Comparison of ENCODE assay signal across 35 mouse cellular contexts in the genomic region with DNA sequence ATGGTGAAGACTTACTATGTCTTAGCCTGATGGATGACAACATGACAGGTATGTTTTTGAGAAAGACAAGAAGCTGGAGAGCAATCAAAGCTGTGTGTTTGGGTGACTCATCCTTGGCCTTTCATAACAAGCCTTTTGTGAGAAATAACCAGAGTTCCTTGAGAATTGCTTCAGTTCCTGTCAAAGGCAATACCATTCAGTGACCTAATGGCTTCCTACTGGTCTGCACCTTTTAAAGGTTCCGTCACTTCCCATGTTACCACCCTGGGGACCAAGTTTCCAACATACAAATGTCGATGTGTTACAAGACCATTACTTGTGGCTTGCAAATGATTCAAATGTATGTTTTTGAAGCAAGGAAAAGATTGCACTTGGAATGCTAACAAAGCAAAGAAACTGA. TPM values are rescaled to one million over a fixed set of nuclear protein-coding genes. Genes with fewer than 3 reads are reported as not detected.
A peak's percentile ranks its signal among the peaks of the same experiment; 100 is the strongest.
DNase-seq lines count a peak whose midpoint lies in the region; ATAC-seq and TF ChIP-seq lines count a peak whose summit lies in the region.
"Had no signal": no experiment of that assay in that cellular context is flagged by ENCODE, and none has a peak within 500 bp of the region (broad histone marks: within the 10 kb centered on the region; RNA-seq: fewer than 3 reads in every experiment).

No protein-coding gene starts in this region.

- no peak overlapping the region for H3K27ac ChIP-seq in lung, postnatal 0 days (ENCODE audit: low read length)
- H3K27ac ChIP-seq in forebrain, embryonic 12.5 days: no peak overlapping the region
- H3K27ac ChIP-seq: embryonic facial prominence, embryonic 13.5 days; forebrain, embryonic 10.5 days; gastrocnemius, adult 2 months; heart, adult 2 months; heart, embryonic 13.5 days; hindbrain, embryonic 12.5 days; left cerebral cortex, adult 2 months; limb, embryonic 15.5 days; liver, embryonic 13.5 days; midbrain, embryonic 15.5 days; neural tube, embryonic 15.5 days had no signal

- 75% methylated on average over 2 of the region's 2 CpGs for WGBS in lung, postnatal 0 days
- 92% methylated on average over 2 of the region's 2 CpGs for WGBS in forebrain, embryonic 12.5 days

- H3K4me2 ChIP-seq in lung, postnatal 0 days (replicated peaks; ENCODE audit: low read depth, low read length): no peak overlapping the region
- H3K4me2 ChIP-seq in forebrain, embryonic 12.5 days: no peak overlapping the region
- H3K4me2 ChIP-seq: limb, embryonic 15.5 days; liver, embryonic 13.5 days had no signal

- ATAC-seq in lung, postnatal 0 days: no peak
- ATAC-seq in megakaryocyte progenitor cell, adult 5-6 weeks (replicated peaks; ENCODE audit: poor library complexity): peak; percentile 27
- no peak for ATAC-seq in forebrain, embryonic 12.5 days (ENCODE audit: low FRiP score)
- ATAC-seq: activated CD4-positive, CD25-positive, alpha-beta regulatory T cell, adult 4 months; forebrain, embryonic 16.5 days; inflammation-experienced regulatory T-cells, adult 6 months; midbrain, embryonic 15.5 days had no signal

- no peak for TF ChIP-seq EP300 in lung, postnatal 0 days (IDR thresholded peaks at IDR 0.05)

- TF ChIP-seq CTCF in lung, postnatal 0 days (IDR thresholded peaks at IDR 0.05): no peak

- DNase-seq in adrenal gland, adult 2 months: peak; percentile 7
- no peak for DNase-seq in adrenal gland, postnatal 25 days
- DNase-seq in lung, postnatal 0 days (ENCODE audit: low spot score): peak; percentile 24
- DNase-seq in lung, postnatal 4 days: no peak
- DNase-seq in NIH3T3 (ENCODE audit: low read depth): peak; percentile 2
- no peak for DNase-seq in urinary bladder, adult 18-20 months (ENCODE audit: low spot score in 2 of 2)
- DNase-seq: adrenal gland, adult 8-10 months; cerebellum, adult 11 months; cerebellum, adult 9-10 months; gastrocnemius, adult 2 months; gastrocnemius, postnatal 36 days; heart, adult 2 months; heart, postnatal 14 days; kidney, adult 11 months; kidney, postnatal 14 days; liver, embryonic 13.5 days; lung, adult 18-20 months; retina, postnatal 1 day; right cerebral cortex, postnatal 14 days; thymus, postnatal 14 days had no signal

- H3K27me3 ChIP-seq in lung, postnatal 0 days (replicated peaks; ENCODE audit: insufficient read depth, low read length): no peaks in the 10 kb centered on the region
- H3K27me3 ChIP-seq in forebrain, embryonic 12.5 days: no peaks in the 10 kb centered on the region
- H3K27me3 ChIP-seq: embryonic facial prominence, embryonic 13.5 days; heart, embryonic 13.5 days; hindbrain, embryonic 12.5 days; limb, embryonic 15.5 days; liver, embryonic 13.5 days; midbrain, embryonic 15.5 days; neural tube, embryonic 15.5 days had no signal

- H3K9ac ChIP-seq in lung, postnatal 0 days (replicated peaks; ENCODE audit: low read depth): no peak overlapping the region
- no peak overlapping the region for H3K9ac ChIP-seq in forebrain, embryonic 12.5 days
- H3K9ac ChIP-seq: embryonic facial prominence, embryonic 13.5 days; heart, embryonic 13.5 days; hindbrain, embryonic 12.5 days; limb, embryonic 15.5 days; liver, embryonic 13.5 days; midbrain, embryonic 15.5 days; neural tube, embryonic 15.5 days had no signal

- H3K36me3 ChIP-seq in lung, postnatal 0 days (ENCODE audit: insufficient read depth, low read length): no peaks in the 10 kb centered on the region
- peaks cover 8% of the 10 kb centered on the region for H3K36me3 ChIP-seq in forebrain, embryonic 12.5 days (replicated peaks)
- H3K36me3 ChIP-seq: embryonic facial prominence, embryonic 13.5 days; hindbrain, embryonic 12.5 days; midbrain, embryonic 15.5 days; neural tube, embryonic 15.5 days had no signal

- H3K4me1 ChIP-seq in lung, postnatal 0 days (ENCODE audit: insufficient read depth, low read depth, low read length): no peaks in the 10 kb centered on the region
- H3K4me1 ChIP-seq in forebrain, embryonic 12.5 days: 0 out of 2 replicates have a peak, but pooled peaks cover 2% of the 10 kb centered on the region
- H3K4me1 ChIP-seq: embryonic facial prominence, embryonic 13.5 days; neural tube, embryonic 15.5 days had no signal

- no peaks in the 10 kb centered on the region for H3K9me3 ChIP-seq in lung, postnatal 0 days (ENCODE audit: low read length)
- H3K9me3 ChIP-seq in forebrain, embryonic 12.5 days: no peaks in the 10 kb centered on the region
- H3K9me3 ChIP-seq: embryonic facial prominence, embryonic 13.5 days; forebrain, embryonic 10.5 days; heart, embryonic 13.5 days; hindbrain, embryonic 12.5 days; limb, embryonic 15.5 days; liver, embryonic 13.5 days; midbrain, embryonic 15.5 days; neural tube, embryonic 15.5 days had no signal

- no peak overlapping the region for H3K4me3 ChIP-seq in lung, postnatal 0 days (ENCODE audit: low read depth, low read length)
- no peak overlapping the region for H3K4me3 ChIP-seq in forebrain, embryonic 12.5 days (replicated peaks)
- H3K4me3 ChIP-seq: embryonic facial prominence, embryonic 13.5 days; forebrain, embryonic 10.5 days; gastrocnemius, adult 2 months; heart, adult 2 months; hindbrain, embryonic 12.5 days; left cerebral cortex, adult 2 months; limb, embryonic 15.5 days; liver, embryonic 13.5 days; midbrain, embryonic 15.5 days; neural tube, embryonic 15.5 days had no signal

RNA-seq across cellular contexts. Expression of gene Tceal9, which starts 1.7 kb away (rescaled TPM):
- 100 to 1,000 TPM; 252 to 337 TPM for total RNA-seq in adrenal gland, adult 2 months (2021)
- 4.4 and 7.1 TPM in 2 replicates for polyA plus RNA-seq in adrenal gland, adult 2 months (2012; rRNA removed)
- total RNA-seq in adrenal gland, postnatal 25 days (2021): 363 and 423 TPM in 2 replicates
- polyA plus RNA-seq in lung, postnatal 0 days (2015; fragmentation: Nextera tagmentation; extraction: Ambion mirVana): 721 and 732 TPM in 2 replicates
- 115 and 121 TPM in 2 replicates for total RNA-seq in megakaryocyte progenitor cell, adult 5-6 weeks (2015)
- total RNA-seq in megakaryocyte progenitor cell, adult 5-6 weeks (2017): 184 and 204 TPM in 2 replicates
- polyA plus RNA-seq in forebrain, embryonic 12.5 days (2016; fragmentation: Nextera tagmentation; extraction: Ambion mirVana): 411 and 412 TPM in 2 replicates

RNA-seq across cellular contexts. Expression of gene Bex3, which starts 26.9 kb away (rescaled TPM):
- 100 to 1,000 TPM in 1 of 2 experiments, 10 to 100 TPM in 1; 96.8 to 195 TPM for total RNA-seq in adrenal gland, adult 2 months (2021)
- 24.3 and 34.2 TPM in 2 replicates for polyA plus RNA-seq in adrenal gland, adult 2 months (2012; rRNA removed)
- total RNA-seq in adrenal gland, postnatal 25 days (2021): 128 and 147 TPM in 2 replicates
- 275 and 314 TPM in 2 replicates for polyA plus RNA-seq in lung, postnatal 0 days (2015; fragmentation: Nextera tagmentation; extraction: Ambion mirVana)
- total RNA-seq in megakaryocyte progenitor cell, adult 5-6 weeks (2015): 145 and 158 TPM in 2 replicates
- total RNA-seq in megakaryocyte progenitor cell, adult 5-6 weeks (2017): 96.6 and 102 TPM in 2 replicates
- polyA plus RNA-seq in forebrain, embryonic 12.5 days (2016; fragmentation: Nextera tagmentation; extraction: Ambion mirVana): 632 and 641 TPM in 2 replicates

RNA-seq across cellular contexts. Expression of gene Bex1, which starts 27.9 kb away (rescaled TPM):
- total RNA-seq in adrenal gland, adult 2 months (2021): 10 to 100 TPM; 12.9 to 20.5 TPM
- polyA plus RNA-seq in adrenal gland, adult 2 months (2012; rRNA removed): 1.5 and 1.9 TPM in 2 replicates
- 12.5 and 12.7 TPM in 2 replicates for total RNA-seq in adrenal gland, postnatal 25 days (2021)
- polyA plus RNA-seq in lung, postnatal 0 days (2015; fragmentation: Nextera tagmentation; extraction: Ambion mirVana): 16.7 and 17.1 TPM in 2 replicates
- total RNA-seq in megakaryocyte progenitor cell, adult 5-6 weeks (2015): 1.8 and 4.9 TPM in 2 replicates
- 1.9 and 2.3 TPM in 2 replicates for total RNA-seq in megakaryocyte progenitor cell, adult 5-6 weeks (2017)
- polyA plus RNA-seq in forebrain, embryonic 12.5 days (2016; fragmentation: Nextera tagmentation; extraction: Ambion mirVana): 131 and 138 TPM in 2 replicates
- polyA plus RNA-seq: activated CD4-positive, CD25-positive, alpha-beta regulatory T cell, adult 4 months; inflammation-experienced regulatory T-cells, adult 6 months had no signal

RNA-seq across cellular contexts. Expression of gene Tceal7, which starts 28.6 kb away (rescaled TPM):
- not detected for total RNA-seq in adrenal gland, adult 2 months (2021)
- not detected in 2 replicates for polyA plus RNA-seq in adrenal gland, adult 2 months (2012; rRNA removed)
- not detected in 2 replicates for total RNA-seq in adrenal gland, postnatal 25 days (2021)
- polyA plus RNA-seq in lung, postnatal 0 days (2015; fragmentation: Nextera tagmentation; extraction: Ambion mirVana): 0.17 and 0.43 TPM in 2 replicates
- not detected in 2 replicates for total RNA-seq in megakaryocyte progenitor cell, adult 5-6 weeks (2015)
- not detected in 2 replicates for total RNA-seq in megakaryocyte progenitor cell, adult 5-6 weeks (2017)
- 0.76 and 1.5 TPM in 2 replicates for polyA plus RNA-seq in forebrain, embryonic 12.5 days (2016; fragmentation: Nextera tagmentation; extraction: Ambion mirVana)
- total RNA-seq: adrenal gland, adult 8-10 months; megakaryocyte-erythroid progenitor cell, adult 5-6 weeks had no signal
- polyA plus RNA-seq: activated CD4-positive, CD25-positive, alpha-beta regulatory T cell, adult 4 months; inflammation-experienced regulatory T-cells, adult 6 months; small intestine, adult 2 months had no signal

RNA-seq across cellular contexts. Expression of gene Tceal5, which starts 39.5 kb away (rescaled TPM):
- 1 to 10 TPM in 1 of 2 experiments, under 1 TPM in 1; 0.69 to 2.3 TPM for total RNA-seq in adrenal gland, adult 2 months (2021)
- polyA plus RNA-seq in adrenal gland, adult 2 months (2012; rRNA removed): not detected in 2 replicates
- total RNA-seq in adrenal gland, postnatal 25 days (2021): 2.1 and 4.1 TPM in 2 replicates
- polyA plus RNA-seq in lung, postnatal 0 days (2015; fragmentation: Nextera tagmentation; extraction: Ambion mirVana): 0.97 and 1.1 TPM in 2 replicates
- 0.27 and 0.64 TPM in 2 replicates for total RNA-seq in megakaryocyte progenitor cell, adult 5-6 weeks (2015)
- total RNA-seq in megakaryocyte progenitor cell, adult 5-6 weeks (2017): 1.00 TPM in 1 of 2 replicates, not detected in the other
- 10.4 and 11.1 TPM in 2 replicates for polyA plus RNA-seq in forebrain, embryonic 12.5 days (2016; fragmentation: Nextera tagmentation; extraction: Ambion mirVana)
- total RNA-seq: megakaryocyte-erythroid progenitor cell, adult 5-6 weeks had no signal
- polyA plus RNA-seq: activated CD4-positive, CD25-positive, alpha-beta regulatory T cell, adult 4 months; inflammation-experienced regulatory T-cells, adult 6 months had no signal

Comparison
In these comparisons a context has a peak if more than half of its experiments do, and no peak if none do; other contexts are left out.
1. DNase-seq: peak in adrenal gland, adult 2 months (single experiment), lung, postnatal 0 days (single experiment) and NIH3T3 (single experiment); none in adrenal gland, postnatal 25 days (single experiment), lung, postnatal 4 days (0 of 2) and urinary bladder, adult 18-20 months (0 of 2).